Mouse (Mus musculus): ENCODE data around the gene Ddx39. TPM values are rescaled to one million over a fixed set of nuclear protein-coding genes. Genes with fewer than 3 reads are reported as not detected.

Ddx39 gene
- total and polyA plus RNA-seq, 2 experiments from 2014 or later: 79.3 to 95.7 TPM

- Histone ChIP-seq H3K36me3 (replicated peaks; ENCODE audit: control insufficient read depth, insufficient read depth, low read length) (peaks cover 70% of the 10 kb centered on the region), H3K4me3 (ENCODE audit: low read depth, low read length) (no peak overlapping the region), H3K27me3 (ENCODE audit: control insufficient read depth, insufficient read depth, low read length) (no peaks in the 10 kb centered on the region), H3K9ac (replicated peaks; ENCODE audit: low read depth, low read length) (no peak overlapping the region), H3K4me1 (ENCODE audit: control insufficient read depth, insufficient read depth) (peaks cover 13% of the 10 kb centered on the region), H3K27ac (ENCODE audit: low read depth) (peak overlapping the region; percentile 34; the same call in 1 of the 2 replicates), H3K9me3 (replicated peaks; ENCODE audit: control insufficient read depth, low read length) (no peaks in the 10 kb centered on the region), H3K4me2 (ENCODE audit: low read depth, low read length) (no peak overlapping the region)
- 0 out of 2 replicates have a peak, but pooled peaks have one; percentile 41 for TF ChIP-seq EP300 (IDR thresholded peaks at IDR 0.05; ENCODE audit: low read depth)
- TF ChIP-seq CTCF (IDR thresholded peaks at IDR 0.05; ENCODE audit: low read depth): no peak
- ATAC-seq (ENCODE audit: insufficient read depth, low read depth) (peak; percentile 75), DNase-seq (ENCODE audit: low spot score) (no peak)
- 70% methylated on average over 25 of the region's 25 CpGs for WGBS
These were observed 6.5 kb downstream of the Ddx39 start for GRCm38 (mm10) chr8:83721405-83722025.

- TF ChIP-seq CTCF (IDR thresholded peaks at IDR 0.05; ENCODE audit: low read depth): no peak
- TF ChIP-seq EP300 (IDR thresholded peaks at IDR 0.05; ENCODE audit: low read depth): no peak
These were observed 7.7 kb downstream of the Ddx39 start for GRCm38 (mm10) chr8:83722631-83723030.

GRCm38 (mm10) chr8:83723447-83724083, 8.6 kb downstream of the Ddx39 start:
- DNase-seq (ENCODE audit: low spot score) (no peak), ATAC-seq (ENCODE audit: insufficient read depth, low read depth) (no peak)
- 74% methylated on average over 11 of the region's 11 CpGs for WGBS
- Histone ChIP-seq H3K9ac (replicated peaks; ENCODE audit: low read depth, low read length) (no peak overlapping the region), H3K27ac (ENCODE audit: low read depth) (no peak overlapping the region), H3K27me3 (ENCODE audit: control insufficient read depth, insufficient read depth, low read length) (no peaks in the 10 kb centered on the region), H3K9me3 (replicated peaks; ENCODE audit: control insufficient read depth, low read length) (no peaks in the 10 kb centered on the region), H3K4me2 (ENCODE audit: low read depth, low read length) (no peak overlapping the region), H3K36me3 (replicated peaks; ENCODE audit: control insufficient read depth, insufficient read depth, low read length) (peaks cover 89% of the 10 kb centered on the region), H3K4me3 (ENCODE audit: low read depth, low read length) (no peak overlapping the region), H3K4me1 (ENCODE audit: control insufficient read depth, insufficient read depth) (no peaks in the 10 kb centered on the region)
- no peak for TF ChIP-seq CTCF (IDR thresholded peaks at IDR 0.05; ENCODE audit: low read depth)

More at GRCm38 (mm10) chr8:83722631-83723030, 7.7 kb downstream of the Ddx39 start:
- DNase-seq (ENCODE audit: low spot score): no peak
- Histone ChIP-seq H3K4me1 (ENCODE audit: control insufficient read depth, insufficient read depth) (peaks cover 1% of the 10 kb centered on the region; the same call in 1 of the 2 replicates), H3K4me3 (ENCODE audit: low read depth, low read length) (no peak overlapping the region), H3K4me2 (ENCODE audit: low read depth, low read length) (no peak overlapping the region), H3K9me3 (replicated peaks; ENCODE audit: control insufficient read depth, low read length) (no peaks in the 10 kb centered on the region), H3K27ac (ENCODE audit: low read depth) (no peak overlapping the region), H3K27me3 (ENCODE audit: control insufficient read depth, insufficient read depth, low read length) (no peaks in the 10 kb centered on the region), H3K9ac (replicated peaks; ENCODE audit: low read depth, low read length) (no peak overlapping the region), H3K36me3 (replicated peaks; ENCODE audit: control insufficient read depth, insufficient read depth, low read length) (peaks cover 79% of the 10 kb centered on the region)
- WGBS: 84% methylated on average over 12 of the region's 12 CpGs
- ATAC-seq (ENCODE audit: insufficient read depth, low read depth): no peak

- Histone ChIP-seq H3K4me1 (ENCODE audit: control insufficient read depth, insufficient read depth) (no peaks in the 10 kb centered on the region), H3K4me3 (ENCODE audit: low read depth, low read length) (no peak overlapping the region), H3K9me3 (replicated peaks; ENCODE audit: control insufficient read depth, low read length) (no peaks in the 10 kb centered on the region), H3K27ac (ENCODE audit: low read depth) (no peak overlapping the region), H3K27me3 (ENCODE audit: control insufficient read depth, insufficient read depth, low read length) (no peaks in the 10 kb centered on the region), H3K36me3 (replicated peaks; ENCODE audit: control insufficient read depth, insufficient read depth, low read length) (peaks cover 92% of the 10 kb centered on the region), H3K9ac (replicated peaks; ENCODE audit: low read depth, low read length) (no peak overlapping the region), H3K4me2 (ENCODE audit: low read depth, low read length) (no peak overlapping the region)
- TF ChIP-seq EP300 (IDR thresholded peaks at IDR 0.05; ENCODE audit: low read depth): no peak
- TF ChIP-seq CTCF (IDR thresholded peaks at IDR 0.05; ENCODE audit: low read depth): peak; percentile 96
- WGBS: 40% methylated on average over 15 of the region's 15 CpGs
- DNase-seq (ENCODE audit: low spot score) (peak; percentile 74), ATAC-seq (ENCODE audit: insufficient read depth, low read depth) (peak; percentile 67)
These were observed 9.9 kb downstream of the Ddx39 start for GRCm38 (mm10) chr8:83724697-83725482.

GRCm38 (mm10) chr8:83725521-83726102, 10.6 kb downstream of the Ddx39 start:
- Histone ChIP-seq H3K27ac (ENCODE audit: low read depth) (no peak overlapping the region), H3K9ac (replicated peaks; ENCODE audit: low read depth, low read length) (no peak overlapping the region), H3K9me3 (replicated peaks; ENCODE audit: control insufficient read depth, low read length) (no peaks in the 10 kb centered on the region), H3K36me3 (replicated peaks; ENCODE audit: control insufficient read depth, insufficient read depth, low read length) (peaks cover 92% of the 10 kb centered on the region), H3K4me1 (ENCODE audit: control insufficient read depth, insufficient read depth) (no peaks in the 10 kb centered on the region), H3K27me3 (ENCODE audit: control insufficient read depth, insufficient read depth, low read length) (no peaks in the 10 kb centered on the region), H3K4me2 (ENCODE audit: low read depth, low read length) (no peak overlapping the region), H3K4me3 (ENCODE audit: low read depth, low read length) (no peak overlapping the region)
- WGBS: 90% methylated on average over 8 of the region's 8 CpGs
- DNase-seq (ENCODE audit: low spot score) (no peak), ATAC-seq (ENCODE audit: insufficient read depth, low read depth) (no peak)
- no peak for TF ChIP-seq EP300 (IDR thresholded peaks at IDR 0.05; ENCODE audit: low read depth)
- TF ChIP-seq CTCF (IDR thresholded peaks at IDR 0.05; ENCODE audit: low read depth): no peak

Measured in heart, postnatal 0 days (tissue).